Mouse (Mus musculus): ENCODE measurements at regions not wholly inside any gene's neighbourhood (a gene's known extent, or its start where the extent isn't known, plus 50 kb on each side); places are given as distances from the start of the nearest gene placed in this dataset.

GRCm38 (mm10) chr9:98727276-98727860, 114.9 kb upstream of the Prr23a1 start:
- Histone ChIP-seq H3K4me3 (ENCODE audit: low read depth, low read length) (no peak overlapping the region), H3K27me3 (replicated peaks; ENCODE audit: insufficient read depth, low read length) (no peaks in the 10 kb centered on the region), H3K9ac (replicated peaks; ENCODE audit: low read depth) (no peak overlapping the region), H3K36me3 (ENCODE audit: insufficient read depth, low read length) (no peaks in the 10 kb centered on the region), H3K4me2 (replicated peaks; ENCODE audit: low read depth, low read length) (no peak overlapping the region; the same call in 1 of the 2 replicates), H3K4me1 (ENCODE audit: insufficient read depth, low read depth, low read length) (peaks cover 8% of the 10 kb centered on the region; the same call in 1 of the 2 replicates), H3K9me3 (ENCODE audit: low read length) (no peaks in the 10 kb centered on the region), H3K27ac (ENCODE audit: low read length) (peak overlapping the region; percentile 47)
- ATAC-seq, result peak; percentile 95
- 27% methylated on average over 5 of the region's 5 CpGs for WGBS
- peak; percentile 75 for DNase-seq (ENCODE audit: low spot score)
- no peak for TF ChIP-seq CTCF (IDR thresholded peaks at IDR 0.05)
- TF ChIP-seq EP300 (IDR thresholded peaks at IDR 0.05), result peak; percentile 33

DNA sequence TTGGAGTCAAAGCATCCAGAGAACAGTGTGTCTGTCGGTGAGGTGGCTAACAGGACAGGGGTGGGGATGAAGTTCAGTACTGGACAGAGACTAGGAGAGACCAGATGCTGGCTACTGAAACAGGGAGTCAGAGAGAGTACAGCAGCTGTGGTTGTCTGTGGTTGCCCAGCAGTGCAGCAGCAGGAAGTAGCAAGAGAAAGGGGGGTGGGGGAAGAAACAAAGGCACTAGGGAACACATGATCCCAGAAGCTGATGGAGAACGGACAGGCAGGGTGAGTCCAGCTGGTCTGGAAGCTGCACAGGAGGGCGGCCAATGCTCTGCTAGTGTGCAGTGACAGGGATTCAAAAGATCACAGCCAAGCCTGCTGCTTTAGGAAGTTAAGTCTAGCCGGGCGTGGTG, 115.7 kb upstream of the Prr23a1 start:
- Histone ChIP-seq H3K27me3 (replicated peaks; ENCODE audit: insufficient read depth, low read length) (no peaks in the 10 kb centered on the region), H3K9ac (replicated peaks; ENCODE audit: low read depth) (no peak overlapping the region), H3K4me2 (replicated peaks; ENCODE audit: low read depth, low read length) (no peak overlapping the region), H3K27ac (ENCODE audit: low read length) (no peak overlapping the region), H3K4me3 (ENCODE audit: low read depth, low read length) (no peak overlapping the region), H3K9me3 (ENCODE audit: low read length) (no peaks in the 10 kb centered on the region), H3K36me3 (ENCODE audit: insufficient read depth, low read length) (no peaks in the 10 kb centered on the region), H3K4me1 (ENCODE audit: insufficient read depth, low read depth, low read length) (peaks cover 8% of the 10 kb centered on the region; the same call in 1 of the 2 replicates)
- WGBS, result 27% methylated on average over 5 of the region's 5 CpGs
- no peak for TF ChIP-seq EP300 (IDR thresholded peaks at IDR 0.05)
- no peak for TF ChIP-seq CTCF (IDR thresholded peaks at IDR 0.05)
- ATAC-seq, result no peak
- no peak for DNase-seq (ENCODE audit: low spot score)

- H3K9me3 ChIP-seq (ENCODE audit: low read length), result no peaks in the 10 kb centered on the region
- H3K36me3 ChIP-seq (ENCODE audit: insufficient read depth, low read length), result no peaks in the 10 kb centered on the region
- H3K4me2 ChIP-seq (replicated peaks; ENCODE audit: low read depth, low read length), result no peak overlapping the region
- H3K4me1 ChIP-seq (ENCODE audit: insufficient read depth, low read depth, low read length), result peaks cover 3% of the 10 kb centered on the region; the same call in 1 of the 2 replicates
- no peak for ATAC-seq
- no peaks in the 10 kb centered on the region for H3K27me3 ChIP-seq (replicated peaks; ENCODE audit: insufficient read depth, low read length)
- no peak overlapping the region for H3K4me3 ChIP-seq (ENCODE audit: low read depth, low read length)
- no peak for TF ChIP-seq CTCF (IDR thresholded peaks at IDR 0.05)
- no peak for TF ChIP-seq EP300 (IDR thresholded peaks at IDR 0.05)
- 64% methylated on average over 3 of the region's 3 CpGs for WGBS
- H3K9ac ChIP-seq (replicated peaks; ENCODE audit: low read depth), result no peak overlapping the region
- H3K27ac ChIP-seq (ENCODE audit: low read length), result no peak overlapping the region
- DNase-seq (ENCODE audit: low spot score), result no peak
Observed at GRCm38 (mm10) chr9:98722885-98723284, 119.4 kb upstream of the Prr23a1 start.

GRCm38 (mm10) chr9:98721381-98721780, 119.9 kb upstream of the Mrps22 start:
- Histone ChIP-seq H3K9me3 (ENCODE audit: low read length) (no peaks in the 10 kb centered on the region), H3K4me3 (ENCODE audit: low read depth, low read length) (no peak overlapping the region), H3K4me2 (replicated peaks; ENCODE audit: low read depth, low read length) (no peak overlapping the region), H3K4me1 (ENCODE audit: insufficient read depth, low read depth, low read length) (no peaks in the 10 kb centered on the region), H3K27me3 (replicated peaks; ENCODE audit: insufficient read depth, low read length) (no peaks in the 10 kb centered on the region), H3K36me3 (ENCODE audit: insufficient read depth, low read length) (no peaks in the 10 kb centered on the region), H3K9ac (replicated peaks; ENCODE audit: low read depth) (no peak overlapping the region), H3K27ac (ENCODE audit: low read length) (no peak overlapping the region)
- DNase-seq (ENCODE audit: low spot score) (no peak), ATAC-seq (no peak)
- TF ChIP-seq CTCF (IDR thresholded peaks at IDR 0.05) (no peak), EP300 (IDR thresholded peaks at IDR 0.05) (no peak)
- 88% methylated on average over 5 of the region's 5 CpGs for WGBS

GRCm38 (mm10) chr9:98717701-98718270, 116.3 kb upstream of the Mrps22 start:
- TF ChIP-seq CTCF (IDR thresholded peaks at IDR 0.05), result no peak
- no peak for TF ChIP-seq EP300 (IDR thresholded peaks at IDR 0.05)
- Histone ChIP-seq H3K27me3 (replicated peaks; ENCODE audit: insufficient read depth, low read length) (no peaks in the 10 kb centered on the region), H3K4me3 (ENCODE audit: low read depth, low read length) (no peak overlapping the region), H3K36me3 (ENCODE audit: insufficient read depth, low read length) (no peaks in the 10 kb centered on the region), H3K9me3 (ENCODE audit: low read length) (no peaks in the 10 kb centered on the region), H3K27ac (ENCODE audit: low read length) (no peak overlapping the region), H3K4me2 (replicated peaks; ENCODE audit: low read depth, low read length) (no peak overlapping the region), H3K9ac (replicated peaks; ENCODE audit: low read depth) (no peak overlapping the region), H3K4me1 (ENCODE audit: insufficient read depth, low read depth, low read length) (no peaks in the 10 kb centered on the region)
- 51% methylated on average over 11 of the region's 11 CpGs for WGBS
- ATAC-seq (no peak), DNase-seq (ENCODE audit: low spot score) (no peak)

GRCm38 (mm10) chr9:98714661-98715060, 113.2 kb upstream of the Mrps22 start:
- no peaks in the 10 kb centered on the region for H3K4me1 ChIP-seq (ENCODE audit: insufficient read depth, low read depth, low read length)
- H3K9ac ChIP-seq (replicated peaks; ENCODE audit: low read depth), result no peak overlapping the region
- WGBS, result 70% methylated on average over 9 of the region's 9 CpGs
- H3K4me3 ChIP-seq (ENCODE audit: low read depth, low read length), result no peak overlapping the region
- no peak overlapping the region for H3K4me2 ChIP-seq (replicated peaks; ENCODE audit: low read depth, low read length)
- no peak overlapping the region for H3K27ac ChIP-seq (ENCODE audit: low read length)
- H3K27me3 ChIP-seq (replicated peaks; ENCODE audit: insufficient read depth, low read length), result no peaks in the 10 kb centered on the region
- no peak for DNase-seq (ENCODE audit: low spot score)
- no peaks in the 10 kb centered on the region for H3K9me3 ChIP-seq (ENCODE audit: low read length)
- no peak for ATAC-seq
- TF ChIP-seq CTCF (IDR thresholded peaks at IDR 0.05) (no peak), EP300 (IDR thresholded peaks at IDR 0.05) (no peak)
- no peaks in the 10 kb centered on the region for H3K36me3 ChIP-seq (ENCODE audit: insufficient read depth, low read length)

All from lung, postnatal 0 days (tissue).